Mouse (Mus musculus) intestine, embryonic 14.5 days (tissue): Measurements from ENCODE around the gene Prpf3. TPM values are rescaled to one million over a fixed set of nuclear protein-coding genes. Genes with fewer than 3 reads are reported as not detected.
"Not testable (repeated sequence)": the region's sequence is repeated elsewhere in the genome, so short reads cannot be mapped to it uniquely, and the experiment has no call there.

Experiments
- ATAC-seq: fragments of 200-750 bp; cut with Nextera tagmentation; replicated peaks from 2 replicates; pipeline ENCODE4 v1.8.0; 2017; ENCODE audit warnings: low read depth, moderate number of reproducible peaks, moderate TSS enrichment, moderate library complexity; ENCODE audit not compliant: low FRiP score, low TSS enrichment
- DNase-seq: peaks from one replicate; pipeline ENCODE4 v3.0.0-alpha.2; 2018; ENCODE audit warnings: low spot score
- H3K27ac ChIP-seq: fragments of 300-500 bp; sonication (generic); 2 replicates; pipeline ENCODE4 v1.5.1; 2014; ENCODE audit warnings: low read depth, mild to moderate bottlenecking, control low read depth
- H3K27me3 ChIP-seq: fragments of 300-500 bp; sonication (generic); replicated peaks from 2 replicates; pipeline ENCODE4 v1.6.1; 2014; ENCODE audit warnings: low read length, control low read depth; ENCODE audit not compliant: control insufficient read depth, insufficient read depth
- H3K36me3 ChIP-seq: fragments of 300-500 bp; sonication (generic); 2 replicates; pipeline ENCODE4 v1.6.1; 2014; ENCODE audit warnings: low read length, control low read depth; ENCODE audit not compliant: control insufficient read depth, insufficient read depth
- H3K4me1 ChIP-seq: fragments of 300-500 bp; sonication (generic); replicated peaks from 2 replicates; pipeline ENCODE4 v1.6.1; 2014; ENCODE audit warnings: low read length, control low read depth, mixed read lengths; ENCODE audit not compliant: control insufficient read depth, insufficient read depth
- H3K4me2 ChIP-seq: fragments of 300-500 bp; sonication (generic); 2 replicates; pipeline ENCODE4 v1.6.1; 2014; ENCODE audit warnings: low read length
- H3K4me3 ChIP-seq: fragments of 300-500 bp; sonication (generic); 2 replicates; pipeline ENCODE4 v1.5.1; 2014; ENCODE audit warnings: low read depth, low read length, control low read depth, mixed read lengths
- H3K9ac ChIP-seq: fragments of 300-500 bp; sonication (generic); 2 replicates; pipeline ENCODE4 v1.6.1; 2014; ENCODE audit warnings: mild to moderate bottlenecking, low read length
- H3K9me3 ChIP-seq: fragments of 300-500 bp; sonication (generic); 2 replicates; pipeline ENCODE4 v1.6.1; 2016; ENCODE audit warnings: low read length, control low read depth; ENCODE audit not compliant: control insufficient read depth
- WGBS: fragments of 180-500 bp; shearing (Covaris S2); extraction: QIAGEN DNeasy Blood & Tissue Kit; methylation state at CpG from one replicate; pipeline ENCODE4 v1.1.7; 2014; 5-methylcytosine and 5-hydroxymethylcytosine counted together
- polyA plus RNA-seq: library from polyadenylated mRNA; unstranded; fragments of >200 nt; fragmentation: Nextera tagmentation; extraction: Ambion mirVana; gene quantifications from 2 replicates; pipeline ENCODE4 v1.2.1, GENCODE M21; 2014

Prpf3 gene
- polyA plus RNA-seq = 50.3 and 54.0 TPM in 2 replicates

- DNase-seq (peak; percentile 95), ATAC-seq (peak; percentile 97)
- WGBS = under 1% methylated on average over 56 of the region's 56 CpGs
- Histone ChIP-seq H3K27ac (peak within 1 kb of the TSS; percentile 57), H3K4me2 (peak within 1 kb of the TSS; percentile 62), H3K9me3 (no peaks in the 10 kb centered on the region), H3K4me1 (peaks cover 5% of the 10 kb centered on the region; the same call in 1 of the 2 replicates), H3K27me3 (no peaks in the 10 kb centered on the region), H3K9ac (peak within 1 kb of the TSS; percentile 79), H3K36me3 (peaks cover 32% of the 10 kb centered on the region), H3K4me3 (peak within 1 kb of the TSS; percentile 88)
Measured at GRCm38 (mm10) chr3:95855502-95856089, at the start of gene Prpf3. TSS of gene Prpf3 (minus strand) at chr3:95855885.

- ATAC-seq (no peak), DNase-seq (peak; percentile 70)
- Histone ChIP-seq H3K27ac (no peak within 1 kb of the TSS), H3K4me3 (peak within 1 kb of the TSS; percentile 36), H3K4me1 (peaks cover 22% of the 10 kb centered on the region), H3K27me3 (no peaks in the 10 kb centered on the region), H3K9ac (peak within 1 kb of the TSS; percentile 38), H3K9me3 (no peaks in the 10 kb centered on the region), H3K36me3 (no peaks in the 10 kb centered on the region), H3K4me2 (peak within 1 kb of the TSS; percentile 78)
- WGBS = 1% methylated on average over 15 of the region's 15 CpGs
Measured at GRCm38 (mm10) chr3:95904568-95904967, 48.9 kb upstream of the Prpf3 start, which contains the start of gene Car14. TSS of gene Car14 (minus strand) at chr3:95904691.

GRCm38 (mm10) chr3:95903753-95904502 lies 48.2 kb upstream of the Prpf3 start:
- Histone ChIP-seq H3K4me2 (peak overlapping the region; percentile 78), H3K36me3 (no peaks in the 10 kb centered on the region), H3K9ac (peak overlapping the region; percentile 26), H3K4me3 (peak overlapping the region; percentile 36; the same call in 1 of the 2 replicates), H3K4me1 (peaks cover 22% of the 10 kb centered on the region), H3K9me3 (no peaks in the 10 kb centered on the region), H3K27me3 (no peaks in the 10 kb centered on the region), H3K27ac (no peak overlapping the region)
- ATAC-seq = no peak
- WGBS = 4% methylated on average over 15 of the region's 15 CpGs
- no peak for DNase-seq

GRCm38 (mm10) chr3:95902643-95903042 lies 47.0 kb upstream of the Prpf3 start:
- H3K27ac ChIP-seq = no peak overlapping the region
- H3K9ac ChIP-seq = no peak overlapping the region

GRCm38 (mm10) chr3:95902373-95902625 lies 46.6 kb upstream of the Prpf3 start:
- Histone ChIP-seq H3K36me3 (peaks cover 10% of the 10 kb centered on the region; the same call in 1 of the 2 replicates), H3K9me3 (no peaks in the 10 kb centered on the region), H3K4me3 (no peak overlapping the region), H3K4me1 (peaks cover 22% of the 10 kb centered on the region), H3K9ac (no peak overlapping the region), H3K27me3 (no peaks in the 10 kb centered on the region), H3K27ac (no peak overlapping the region), H3K4me2 (no peak overlapping the region)
- DNase-seq = no peak
- ATAC-seq = no peak

More at GRCm38 (mm10) chr3:95902643-95903042, 47.0 kb upstream of the Prpf3 start:
- DNase-seq (no peak), ATAC-seq (no peak)
- no peaks in the 10 kb centered on the region for H3K9me3 ChIP-seq
- no peak overlapping the region for H3K4me2 ChIP-seq
- H3K36me3 ChIP-seq = peaks cover 7% of the 10 kb centered on the region; the same call in 1 of the 2 replicates
- peaks cover 22% of the 10 kb centered on the region for H3K4me1 ChIP-seq
- no peak overlapping the region for H3K4me3 ChIP-seq
- no peaks in the 10 kb centered on the region for H3K27me3 ChIP-seq
- 37% methylated on average over 6 of the region's 6 CpGs for WGBS

- DNase-seq = no peak
- Histone ChIP-seq H3K4me2 (no peak overlapping the region), H3K36me3 (peaks cover 10% of the 10 kb centered on the region; the same call in 1 of the 2 replicates), H3K27ac (no peak overlapping the region), H3K4me3 (no peak overlapping the region), H3K9me3 (no peaks in the 10 kb centered on the region), H3K9ac (no peak overlapping the region), H3K27me3 (no peaks in the 10 kb centered on the region), H3K4me1 (peaks cover 22% of the 10 kb centered on the region)
- ATAC-seq = no peak
- 65% methylated on average over 9 of the region's 9 CpGs for WGBS
Measured at GRCm38 (mm10) chr3:95901616-95902372, 46.1 kb upstream of the Prpf3 start.

- H3K4me2 ChIP-seq = no peak overlapping the region
- H3K36me3 ChIP-seq = peaks cover 10% of the 10 kb centered on the region; the same call in 1 of the 2 replicates
- no peaks in the 10 kb centered on the region for H3K27me3 ChIP-seq
- 74% methylated on average over 13 of the region's 13 CpGs for WGBS
- no peak for ATAC-seq
- H3K9ac ChIP-seq = no peak overlapping the region
- no peak overlapping the region for H3K27ac ChIP-seq
- no peaks in the 10 kb centered on the region for H3K9me3 ChIP-seq
- no peak for DNase-seq
- H3K4me1 ChIP-seq = peaks cover 16% of the 10 kb centered on the region
- H3K4me3 ChIP-seq = no peak overlapping the region
Measured at GRCm38 (mm10) chr3:95899800-95900524, 44.3 kb upstream of the Prpf3 start.

GRCm38 (mm10) chr3:95895501-95895900 lies 39.8 kb upstream of the Prpf3 start:
- Histone ChIP-seq H3K36me3 (peaks cover 10% of the 10 kb centered on the region; the same call in 1 of the 2 replicates), H3K4me1 (peaks cover 24% of the 10 kb centered on the region), H3K4me2 (0 out of 2 replicates have a peak overlapping the region, but pooled peaks have one; percentile 77)
- not testable (repeated sequence) for DNase-seq, H3K9me3 ChIP-seq, H3K4me3 ChIP-seq, H3K27ac ChIP-seq, H3K9ac ChIP-seq, H3K27me3 ChIP-seq, ATAC-seq
- 88% methylated on average over 7 of the region's 7 CpGs for WGBS
